Mouse (Mus musculus) lung, adult 18-20 months (tissue): Measurements from ENCODE around the gene Rcsd1.

Experiments used
- DNase-seq, 2 experiments: peaks; one replicate each; pipeline ENCODE4 v3.0.0; 2022; ENCODE audit warnings: mixed read lengths in 2 of 2

The Rcsd1 gene

GRCm38 (mm10) chr1:165709629-165710256 lies at the start of gene Rcsd1:
Gene Rcsd1 (minus strand): TSS chr1:165709757.
- no peak for DNase-seq

GRCm38 (mm10) chr1:165755194-165755593 lies 45.6 kb upstream of the Rcsd1 start:
- no peak for DNase-seq

- no peak for DNase-seq
Observed at GRCm38 (mm10) chr1:165754205-165754604, 44.6 kb upstream of the Rcsd1 start.

GRCm38 (mm10) chr1:165751838-165752237 lies 42.3 kb upstream of the Rcsd1 start:
- DNase-seq: no peak

- DNase-seq: no peak
Observed at GRCm38 (mm10) chr1:165751142-165751541, 41.6 kb upstream of the Rcsd1 start.

- DNase-seq: no peak
Observed at GRCm38 (mm10) chr1:165748053-165748452, 38.5 kb upstream of the Rcsd1 start.

GRCm38 (mm10) chr1:165741989-165742388 lies 32.4 kb upstream of the Rcsd1 start:
- no peak for DNase-seq

- no peak for DNase-seq
Observed at GRCm38 (mm10) chr1:165738985-165739384, 29.4 kb upstream of the Rcsd1 start.

GRCm38 (mm10) chr1:165737867-165738266 lies 28.3 kb upstream of the Rcsd1 start:
- no peak for DNase-seq

GRCm38 (mm10) chr1:165737451-165737850 lies 27.9 kb upstream of the Rcsd1 start:
- peak in 1 of 2 experiments; percentile 10 for DNase-seq

- peak; percentile 86 to 89 for DNase-seq
Observed at GRCm38 (mm10) chr1:165735826-165736818, 26.6 kb upstream of the Rcsd1 start.

GRCm38 (mm10) chr1:165734840-165735239 lies 25.3 kb upstream of the Rcsd1 start:
- no peak for DNase-seq

- DNase-seq: no peak
Observed at GRCm38 (mm10) chr1:165731553-165731952, 22.0 kb upstream of the Rcsd1 start.

GRCm38 (mm10) chr1:165730129-165730528 lies 20.6 kb upstream of the Rcsd1 start:
- DNase-seq: no peak

- no peak for DNase-seq
Observed at GRCm38 (mm10) chr1:165728057-165728639, 18.6 kb upstream of the Rcsd1 start.

- no peak for DNase-seq
Observed at GRCm38 (mm10) chr1:165726986-165727385, 17.4 kb upstream of the Rcsd1 start.

- no peak for DNase-seq
Observed at GRCm38 (mm10) chr1:165725039-165725644, 15.6 kb upstream of the Rcsd1 start.

GRCm38 (mm10) chr1:165724219-165725033 lies 14.9 kb upstream of the Rcsd1 start:
- no peak for DNase-seq

- no peak for DNase-seq
Observed at GRCm38 (mm10) chr1:165722531-165723123, 13.1 kb upstream of the Rcsd1 start.

- peak in 1 of 2 experiments; percentile 38 for DNase-seq
Observed at GRCm38 (mm10) chr1:165718543-165719105, 9.1 kb upstream of the Rcsd1 start.
